Mouse (Mus musculus): Measurements from ENCODE around the gene Olfr543.
A peak's percentile ranks its signal among the peaks of the same experiment; 100 is the strongest.
"Not testable (repeated sequence)": the region's sequence is repeated elsewhere in the genome, so short reads cannot be mapped to it uniquely, and the experiment has no call there.

Gene Olfr543

DNA sequence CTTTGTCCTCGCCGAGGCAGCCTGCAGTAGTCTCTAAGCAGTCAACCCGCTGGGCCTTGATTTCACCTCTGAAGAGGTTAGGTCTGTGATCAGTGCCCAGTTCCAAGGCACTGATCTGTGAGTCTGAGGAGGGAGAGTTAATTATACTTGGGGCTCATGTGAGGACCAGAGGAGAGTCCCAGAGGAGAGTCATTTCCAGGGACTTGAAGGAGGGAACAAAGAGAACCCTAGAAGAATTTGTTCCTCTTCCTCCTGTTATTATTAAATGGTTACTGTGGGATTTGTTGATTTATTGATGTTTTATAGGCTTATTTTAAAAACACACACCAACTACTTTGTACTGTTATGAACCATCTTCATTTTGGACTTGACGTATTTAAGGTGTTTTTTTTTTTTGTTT, at the start of gene Olfr543:
Olfr543 (minus strand) TSS at position 101 of the 400 bp plus-strand sequence.
- DNase-seq: no peak

- DNase-seq: no peak
These were observed 47.6 kb upstream of the Olfr543 start for GRCm38 (mm10) chr7:102529052-102529451.

DNA sequence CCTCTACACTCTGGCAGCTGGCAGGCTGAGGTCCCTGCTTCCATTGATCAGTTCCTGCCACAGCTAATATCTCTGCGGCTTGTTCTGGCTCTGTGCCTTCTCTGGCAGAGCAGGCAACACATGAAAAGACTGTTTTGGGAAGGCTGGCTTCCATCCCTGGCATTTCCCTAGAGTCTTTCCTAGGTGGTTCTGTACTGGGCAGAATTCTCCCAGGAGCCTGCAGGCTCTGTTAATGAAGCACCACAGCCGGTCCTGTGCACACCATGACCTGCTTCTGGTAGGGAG, 35.5 kb upstream of the Olfr543 start:
- DNase-seq: no peak

- no peak for DNase-seq
These were observed 35.0 kb upstream of the Olfr543 start for GRCm38 (mm10) chr7:102516261-102517050.

- no peak for DNase-seq
These were observed 32.7 kb upstream of the Olfr543 start for GRCm38 (mm10) chr7:102514144-102514543.

GRCm38 (mm10) chr7:102512814-102513435, 31.4 kb upstream of the Olfr543 start:
- peak; percentile 90 for DNase-seq

- DNase-seq: no peak
These were observed 30.4 kb upstream of the Olfr543 start for GRCm38 (mm10) chr7:102511927-102512326.

DNA sequence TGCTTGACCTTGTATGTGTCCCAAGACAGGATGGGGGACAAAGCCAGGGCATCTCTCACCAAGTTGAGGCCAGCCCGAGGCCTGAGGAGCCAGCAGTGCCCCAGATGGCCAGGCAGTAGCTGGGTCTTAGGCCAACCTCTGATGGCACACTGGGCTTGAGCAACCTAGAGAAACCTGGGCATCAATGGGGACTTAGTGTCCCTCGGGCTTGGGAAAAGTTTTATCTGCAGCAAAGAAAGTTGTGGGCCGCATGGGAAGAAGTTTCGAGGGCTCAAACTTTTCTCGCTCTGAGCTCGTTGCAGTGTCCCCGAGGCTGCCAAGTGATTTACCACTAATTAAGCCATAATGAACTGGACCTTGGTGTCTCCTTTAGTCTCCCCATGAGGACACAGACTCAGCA, 28.2 kb upstream of the Olfr543 start:
- no peak for DNase-seq

DNA sequence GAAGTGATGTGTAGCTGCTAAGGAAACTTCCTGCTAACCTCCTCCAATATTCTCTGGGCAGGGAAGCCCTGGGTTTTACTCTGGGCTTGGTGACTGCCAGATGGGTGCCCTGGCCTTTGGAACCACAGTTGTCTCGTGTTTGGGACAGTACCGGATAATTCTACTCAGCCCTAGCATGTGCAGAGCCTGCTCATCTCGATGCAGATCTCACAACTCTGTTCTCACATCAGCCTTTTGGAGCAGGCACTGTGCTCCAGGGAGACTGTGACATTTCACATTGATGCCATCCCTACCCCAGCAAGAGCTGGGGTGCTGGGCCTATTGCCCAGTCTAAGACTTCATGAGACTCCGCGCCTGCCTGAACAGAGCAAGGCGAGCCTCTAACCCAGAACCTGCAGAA, 27.2 kb upstream of the Olfr543 start:
- DNase-seq: no peak

DNA sequence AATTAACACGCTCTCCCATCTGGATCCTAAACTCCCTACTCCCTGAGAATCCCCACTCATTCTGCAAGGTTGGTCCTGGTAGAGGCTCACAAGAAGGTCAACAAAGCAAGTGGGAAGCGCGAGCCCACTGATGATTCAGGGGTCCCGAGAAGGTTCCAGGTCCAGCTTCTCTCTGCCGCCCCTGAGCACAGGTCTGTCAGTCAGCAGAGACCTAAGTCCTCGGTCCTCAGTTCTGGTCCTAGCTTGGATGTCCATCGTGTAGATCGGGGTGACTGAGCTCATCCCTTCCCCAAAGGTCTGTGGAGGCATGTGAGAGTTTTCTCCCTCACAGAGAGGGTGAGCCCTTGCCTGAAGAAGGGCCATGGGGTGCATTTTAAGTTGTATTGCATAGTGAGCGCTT, 26.6 kb upstream of the Olfr543 start:
- no peak for DNase-seq

GRCm38 (mm10) chr7:102506848-102507247, 25.4 kb upstream of the Olfr543 start:
- DNase-seq: peak; percentile 72

- no peak for DNase-seq
These were observed 20.5 kb upstream of the Olfr543 start for GRCm38 (mm10) chr7:102501986-102502385.

DNA sequence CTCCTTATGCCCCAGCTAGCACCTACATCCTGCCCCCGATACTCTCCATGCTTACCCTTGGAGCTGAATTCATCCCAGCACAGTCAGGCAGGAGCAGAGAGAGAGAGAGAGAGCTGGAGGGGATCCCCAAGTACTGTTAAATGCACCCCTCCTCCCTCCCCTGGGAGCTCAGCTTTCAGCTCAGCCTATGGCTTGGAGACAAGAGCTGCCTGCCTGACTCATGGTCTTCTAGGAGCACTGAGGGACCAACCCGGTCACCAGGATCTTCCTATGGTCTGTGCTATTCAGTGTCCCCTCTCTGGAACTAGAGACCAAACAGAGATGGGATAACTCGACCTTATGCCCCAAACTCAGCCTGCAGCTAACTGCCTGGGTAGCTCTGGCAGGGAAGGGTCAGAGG, 18.0 kb upstream of the Olfr543 start, which contains the start of gene Olfr545:
Olfr545 (minus strand) TSS at position 101 of the 400 bp plus-strand sequence.
- no peak for DNase-seq

GRCm38 (mm10) chr7:102494416-102494815, 12.9 kb upstream of the Olfr543 start:
- not testable (repeated sequence) for DNase-seq

GRCm38 (mm10) chr7:102488161-102488560, 6.7 kb upstream of the Olfr543 start, which contains the start of gene Olfr544:
TSS of gene Olfr544 (minus strand) at chr7:102488313.
- DNase-seq: no peak

GRCm38 (mm10) chr7:102486105-102486504, 4.6 kb upstream of the Olfr543 start:
- DNase-seq: no peak

DNA sequence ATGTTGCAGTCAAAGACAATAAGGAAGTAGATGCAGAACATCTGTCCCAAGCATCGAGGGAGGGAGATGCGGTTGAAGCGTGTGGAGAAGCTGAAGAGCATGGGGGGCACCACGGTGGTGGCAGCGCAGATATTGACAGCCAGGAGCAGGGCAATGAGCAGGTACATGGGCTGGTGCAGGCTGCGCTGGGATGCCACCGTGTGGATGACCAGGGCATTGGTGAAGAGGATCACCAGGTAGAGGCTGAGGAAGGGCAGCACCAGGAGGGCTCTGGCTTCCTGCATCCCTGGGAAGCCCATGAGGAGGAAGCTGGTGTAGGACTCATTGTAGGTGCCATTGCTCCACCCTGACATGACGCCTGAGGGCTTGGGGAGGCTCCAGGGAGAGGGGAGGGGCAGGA, 3.3 kb upstream of the Olfr543 start:
- not testable (repeated sequence) for DNase-seq

- DNase-seq: no peak
These were observed 2.2 kb upstream of the Olfr543 start for GRCm38 (mm10) chr7:102483665-102484064.

DNA sequence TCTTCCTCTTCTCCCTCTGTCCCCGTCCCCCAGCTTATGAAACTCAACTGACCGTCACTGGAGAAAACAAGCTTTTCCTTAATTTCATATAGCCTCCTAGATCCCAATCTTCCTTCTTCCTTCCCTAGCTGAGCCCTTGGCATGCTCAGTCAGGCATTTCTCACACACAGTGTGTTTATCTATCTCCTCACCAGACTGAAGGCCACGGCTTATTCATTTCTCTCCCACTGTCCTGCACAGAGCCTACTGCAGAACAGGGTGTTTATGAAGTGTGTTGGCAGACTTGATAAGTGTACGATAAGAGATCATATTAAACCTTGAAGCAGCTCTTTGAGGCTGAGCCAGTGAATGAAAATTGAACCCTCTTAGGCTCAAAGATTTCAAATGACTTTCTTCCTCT, 658 bp downstream of the Olfr543 start:
- no peak for DNase-seq

DNA sequence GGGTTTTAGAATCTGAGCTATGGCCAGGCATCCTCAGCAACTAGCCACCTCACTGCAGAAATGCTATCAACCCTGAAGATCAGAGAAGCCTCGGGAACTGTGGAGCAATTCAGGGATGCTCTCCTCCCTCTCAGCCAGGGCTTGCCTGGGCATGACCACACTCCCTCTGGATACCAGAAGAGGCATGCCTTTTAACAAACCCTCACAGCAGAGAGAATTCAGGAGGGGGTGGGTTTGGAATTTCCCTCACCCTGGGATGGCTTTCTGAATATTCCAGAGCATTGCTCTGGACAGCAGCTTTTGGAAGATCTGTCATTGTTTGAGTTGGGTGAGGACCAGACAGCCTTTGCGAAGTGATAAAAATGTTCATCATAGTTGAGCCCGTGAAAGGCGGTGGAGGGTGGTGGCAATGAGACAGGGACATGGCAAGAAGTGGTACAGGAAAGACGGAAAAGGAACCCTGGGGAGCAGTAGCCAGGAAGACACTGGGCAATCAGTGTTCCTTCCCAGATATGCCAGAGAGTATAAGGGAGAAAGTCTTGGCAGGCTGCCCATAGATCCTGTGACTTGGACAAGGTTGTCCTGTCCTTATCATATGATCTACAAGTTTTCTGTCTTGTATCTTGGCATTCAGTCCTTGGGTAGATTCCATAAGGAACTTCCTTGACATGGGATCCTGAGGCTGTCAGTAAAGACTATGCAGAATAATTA, 2.0 kb downstream of the Olfr543 start:
- DNase-seq: no peak

DNA sequence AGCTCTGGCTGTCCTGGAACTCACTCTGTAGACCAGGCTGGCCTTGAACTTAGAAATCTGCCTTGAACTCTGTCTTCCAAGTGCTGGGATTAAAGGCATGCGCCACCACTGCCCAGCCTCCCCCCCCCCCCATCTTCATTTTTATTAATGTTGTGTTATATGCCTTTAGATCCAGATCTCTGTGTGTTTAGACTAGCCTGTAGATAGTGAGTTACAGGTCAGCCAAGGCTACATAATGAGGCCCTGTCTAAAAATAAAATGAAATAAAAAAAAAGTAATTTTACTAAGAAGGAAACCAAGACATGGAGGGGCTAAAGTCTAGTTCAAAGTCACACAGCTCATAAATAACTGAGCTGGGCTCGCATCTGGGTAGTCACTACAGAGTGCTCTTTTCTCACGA, 2.6 kb downstream of the Olfr543 start:
- DNase-seq: no peak

GRCm38 (mm10) chr7:102478425-102478824, 3.1 kb downstream of the Olfr543 start:
- no peak for DNase-seq

DNA sequence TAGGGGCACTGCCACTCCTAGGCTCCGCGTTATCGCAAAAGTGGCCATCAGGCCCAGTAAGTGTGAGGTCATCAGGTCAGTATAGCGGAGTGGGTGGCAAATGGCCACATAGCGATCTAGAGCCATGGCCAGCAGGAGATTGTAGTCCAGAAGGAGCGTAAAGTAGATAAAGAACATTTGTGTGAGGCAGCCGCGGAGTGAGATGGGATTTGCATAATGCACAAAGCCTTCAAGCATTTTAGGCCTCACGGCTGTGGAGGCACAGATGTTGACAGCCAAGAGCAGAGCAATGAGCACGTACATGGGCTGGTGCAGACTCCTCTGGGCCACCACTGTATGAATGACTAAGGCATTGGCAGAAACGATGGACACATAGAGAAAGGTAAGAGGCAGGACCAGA, 4.1 kb downstream of the Olfr543 start:
- DNase-seq: no peak

DNA sequence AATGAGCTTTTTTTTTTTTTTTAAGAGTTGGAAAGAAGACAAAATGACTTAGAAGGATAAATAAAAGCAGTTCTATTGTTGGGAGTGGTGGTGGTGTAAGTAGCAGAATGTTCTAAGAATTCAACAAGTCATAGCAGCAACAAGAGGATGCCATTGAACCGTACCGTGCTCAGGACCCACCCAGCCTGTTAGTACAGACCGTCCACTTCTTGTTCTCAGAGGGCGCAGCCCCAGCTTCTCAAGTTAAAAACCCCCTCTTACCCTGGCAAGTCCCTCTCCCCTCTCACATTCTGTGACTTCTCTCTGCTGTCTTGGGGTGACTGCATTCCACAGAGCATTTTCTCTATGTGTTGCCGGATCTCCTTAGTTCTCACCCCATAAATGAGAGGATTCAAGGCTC, 4.9 kb downstream of the Olfr543 start:
- no peak for DNase-seq
